ENCODE assay signal across 8 mouse cellular contexts in genomic region chr9:50855780-50856179, GRCm38 (mm10). TPM values are rescaled to one million over a fixed set of nuclear protein-coding genes. Genes with fewer than 3 reads are reported as not detected.
DNase-seq lines count a peak whose midpoint lies in the region; ATAC-seq and TF ChIP-seq lines count a peak whose summit lies in the region.

No protein-coding gene starts in this region.

- H3K36me3 ChIP-seq in intestine, postnatal 0 days (ENCODE audit: control insufficient read depth, insufficient read depth), result peaks cover 11% of the 10 kb centered on the region
- peaks cover 18% of the 10 kb centered on the region for H3K36me3 ChIP-seq in neural tube, embryonic 13.5 days

- DNase-seq in left cerebral cortex, adult 2 months (ENCODE audit: extremely low spot score in 1 of 2, low spot score in 2 of 2), result no peak
- DNase-seq in left cerebral cortex, postnatal 14 days (ENCODE audit: low spot score in 2 of 2), result no peak
- DNase-seq in ovary, postnatal 10 days (ENCODE audit: low spot score), result no peak
- DNase-seq in adrenal gland, postnatal 10 days, result no peak
- DNase-seq in urinary bladder, postnatal 25 days (ENCODE audit: low spot score), result no peak

- no peak overlapping the region for H3K9ac ChIP-seq in intestine, postnatal 0 days (ENCODE audit: low read depth, low read length)
- no peak overlapping the region for H3K9ac ChIP-seq in neural tube, embryonic 13.5 days

- intact Hi-C loops in left cerebral cortex, adult 2 months (cut with DNase I), result no loop called here
- intact Hi-C loops in left cerebral cortex, postnatal 14 days (cut with DNase I), result no loop called here

- H3K27me3 ChIP-seq in intestine, postnatal 0 days (replicated peaks; ENCODE audit: control insufficient read depth, insufficient read depth, low read length), result no peaks in the 10 kb centered on the region
- no peaks in the 10 kb centered on the region for H3K27me3 ChIP-seq in neural tube, embryonic 13.5 days

- ATAC-seq in intestine, postnatal 0 days, result no peak
- no peak for ATAC-seq in neural tube, embryonic 13.5 days (ENCODE audit: low read depth)

- no peaks in the 10 kb centered on the region for H3K9me3 ChIP-seq in intestine, postnatal 0 days (ENCODE audit: control insufficient read depth)
- no peaks in the 10 kb centered on the region for H3K9me3 ChIP-seq in neural tube, embryonic 13.5 days

- H3K4me2 ChIP-seq in intestine, postnatal 0 days (replicated peaks; ENCODE audit: low read depth), result peak overlapping the region; percentile 99; the same call in 1 of the 2 replicates
- peak overlapping the region; percentile 74 for H3K4me2 ChIP-seq in neural tube, embryonic 13.5 days

- TF ChIP-seq POLR2A in embryonic fibroblast, embryonic 13.5 days (IDR thresholded peaks at IDR 0.05; ENCODE audit: low read depth, low read length), result no peak

- WGBS in intestine, postnatal 0 days, result 80% methylated on average over 5 of the region's 5 CpGs
- WGBS in neural tube, embryonic 13.5 days, result 65% methylated on average over 5 of the region's 5 CpGs

- H3K4me3 ChIP-seq in left cerebral cortex, adult 2 months, result no peak overlapping the region
- H3K4me3 ChIP-seq in embryonic fibroblast, embryonic 13.5 days (ENCODE audit: insufficient read depth, low read length), result no peak overlapping the region
- H3K4me3 ChIP-seq in intestine, postnatal 0 days (ENCODE audit: low read depth, low read length), result no peak overlapping the region
- H3K4me3 ChIP-seq in neural tube, embryonic 13.5 days, result peak overlapping the region; percentile 87; the same call in 1 of the 2 replicates

- no peak for TF ChIP-seq CTCF in left cerebral cortex, adult 2 months (IDR thresholded peaks at IDR 0.05)
- no peak for TF ChIP-seq CTCF in embryonic fibroblast, embryonic 13.5 days (IDR thresholded peaks at IDR 0.05; ENCODE audit: borderline replicate concordance, insufficient read depth, low read length)
- no peak for TF ChIP-seq CTCF in intestine, postnatal 0 days (IDR thresholded peaks at IDR 0.05; ENCODE audit: low read depth)

- peak overlapping the region; percentile 26; the same call in 1 of the 2 replicates for H3K27ac ChIP-seq in left cerebral cortex, adult 2 months
- peak overlapping the region; percentile 34; the same call in 1 of the 2 replicates for H3K27ac ChIP-seq in embryonic fibroblast, embryonic 13.5 days (ENCODE audit: insufficient read depth, low read length)
- 0 out of 2 replicates have a peak overlapping the region, but pooled peaks have one; percentile 4 for H3K27ac ChIP-seq in intestine, postnatal 0 days (ENCODE audit: low read depth, low read length)
- peak overlapping the region; percentile 66; the same call in 1 of the 2 replicates for H3K27ac ChIP-seq in neural tube, embryonic 13.5 days (replicated peaks)

- H3K4me1 ChIP-seq in embryonic fibroblast, embryonic 13.5 days (ENCODE audit: control insufficient read depth, insufficient read depth, low read length), result peaks cover 6% of the 10 kb centered on the region
- H3K4me1 ChIP-seq in intestine, postnatal 0 days (replicated peaks; ENCODE audit: control insufficient read depth, insufficient read depth, low read length), result no peaks in the 10 kb centered on the region
- peaks cover 25% of the 10 kb centered on the region for H3K4me1 ChIP-seq in neural tube, embryonic 13.5 days (replicated peaks)

RNA-seq across cellular contexts. Expression of gene Ppp2r1b, which starts 10.7 kb away (rescaled TPM):
- 10 to 100 TPM; 21.6 to 28.5 TPM for total RNA-seq in left cerebral cortex, adult 2 months (2021)
- total RNA-seq in left cerebral cortex, postnatal 14 days (2021), result 10 to 100 TPM; 19.7 to 21.6 TPM
- 32.0 and 33.9 TPM in 2 replicates for polyA plus RNA-seq in embryonic fibroblast, embryonic 13.5 days (2011; ENCODE audit: insufficient read length, low read depth, missing spikeins)
- 20.0 and 21.4 TPM in 2 replicates for polyA plus RNA-seq in intestine, postnatal 0 days (2015; fragmentation: Nextera tagmentation; extraction: Ambion mirVana)
- 52.0 and 57.6 TPM in 2 replicates for polyA plus RNA-seq in neural tube, embryonic 13.5 days (2015; fragmentation: Nextera tagmentation; extraction: Ambion mirVana)
- total RNA-seq in adrenal gland, postnatal 10 days (2021), result 10 to 100 TPM; 35.1 to 36.5 TPM

Comparison
In these comparisons a context has a peak if more than half of its experiments do, and no peak if none do; other contexts are left out.
1. H3K27ac ChIP-seq: peak in every context shown above with its lines; median percentile 66 in neural tube, embryonic 13.5 days; 34 in embryonic fibroblast, embryonic 13.5 days; 26 in left cerebral cortex, adult 2 months; 4 in intestine, postnatal 0 days.